Mouse (Mus musculus) forebrain, embryonic 11.5 days (tissue): ENCODE results near the gene Frmd4a. TPM values are rescaled to one million over a fixed set of nuclear protein-coding genes. Genes with fewer than 3 reads are reported as not detected.

Experiments used
- ATAC-seq: fragments of 200-750 bp; cut with Nextera tagmentation; replicated peaks from 2 replicates; pipeline ENCODE4 v1.8.0; 2017; ENCODE audit warnings: moderate TSS enrichment; ENCODE audit not compliant: low FRiP score
- DNase-seq: peaks from one replicate; pipeline ENCODE4 v3.0.0-alpha.2; 2017; ENCODE audit warnings: low spot score
- H3K27ac ChIP-seq: fragments of 300-500 bp; sonication (generic); 2 replicates; pipeline ENCODE4 v1.5.1; 2014; ENCODE audit warnings: low read depth, low read length
- H3K27me3 ChIP-seq: fragments of 300-500 bp; sonication (generic); 2 replicates; pipeline ENCODE4 v1.6.1; 2014; ENCODE audit warnings: mild to moderate bottlenecking, low read length, mixed read lengths; ENCODE audit not compliant: control insufficient read depth, insufficient read depth
- H3K36me3 ChIP-seq: fragments of 300-500 bp; sonication (generic); 2 replicates; pipeline ENCODE4 v1.6.1; 2014; ENCODE audit warnings: mild to moderate bottlenecking, low read length, moderate library complexity, mixed read lengths; ENCODE audit not compliant: control insufficient read depth, insufficient read depth
- H3K4me1 ChIP-seq: fragments of 300-500 bp; sonication (generic); replicated peaks from 2 replicates; pipeline ENCODE4 v1.6.1; 2014; ENCODE audit warnings: low read length, mixed read lengths; ENCODE audit not compliant: control insufficient read depth, insufficient read depth
- H3K4me2 ChIP-seq: fragments of 300-500 bp; sonication (generic); 2 replicates; pipeline ENCODE4 v1.6.1; 2014; ENCODE audit warnings: low read depth, mild to moderate bottlenecking, low read length, moderate library complexity, mixed read lengths; ENCODE audit not compliant: severe bottlenecking
- H3K4me3 ChIP-seq: fragments of 300-500 bp; sonication (generic); 2 replicates; pipeline ENCODE4 v1.5.1; 2014; ENCODE audit warnings: low read depth, low read length
- H3K9ac ChIP-seq: fragments of 300-500 bp; sonication (generic); 2 replicates; pipeline ENCODE4 v1.6.1; 2014; ENCODE audit warnings: low read length
- H3K9me3 ChIP-seq: fragments of 300-500 bp; sonication (generic); 2 replicates; pipeline ENCODE4 v1.6.1; 2016; ENCODE audit warnings: low read length, mixed read lengths; ENCODE audit not compliant: control insufficient read depth
- WGBS: fragments of 180-500 bp; shearing (Covaris S2); extraction: QIAGEN DNeasy Blood & Tissue Kit; methylation state at CpG from one replicate; pipeline ENCODE4 v1.1.7; 2014; 5-methylcytosine and 5-hydroxymethylcytosine counted together
- polyA plus RNA-seq: library from polyadenylated mRNA; unstranded; fragments of >200 nt; fragmentation: Nextera tagmentation; extraction: Ambion mirVana; gene quantifications from 2 replicates; pipeline ENCODE4 v1.2.1, GENCODE M21; 2014

Frmd4a gene
- polyA plus RNA-seq, 1 experiment from 2014 or later, result 50.3 TPM

- Histone ChIP-seq H3K27ac (no peak overlapping the region), H3K9me3 (no peaks in the 10 kb centered on the region)
Measured at GRCm38 (mm10) chr2:4101370-4101769, 83.9 kb downstream of the Frmd4a start.

GRCm38 (mm10) chr2:4113303-4113920, 95.9 kb downstream of the Frmd4a start:
- H3K4me3 ChIP-seq, result no peak overlapping the region
- no peaks in the 10 kb centered on the region for H3K36me3 ChIP-seq
- H3K9me3 ChIP-seq, result no peaks in the 10 kb centered on the region
- WGBS, result 58% methylated on average over 7 of the region's 7 CpGs
- H3K9ac ChIP-seq, result no peak overlapping the region
- DNase-seq (no peak), ATAC-seq (peak; percentile 30; the same call in 1 of the 2 replicates)
- no peaks in the 10 kb centered on the region; the same call in 1 of the 2 replicates for H3K4me1 ChIP-seq
- no peak overlapping the region for H3K4me2 ChIP-seq
- H3K27ac ChIP-seq, result no peak overlapping the region
- H3K27me3 ChIP-seq, result no peaks in the 10 kb centered on the region

More at GRCm38 (mm10) chr2:4101370-4101769, 83.9 kb downstream of the Frmd4a start:
- Histone ChIP-seq H3K4me3 (no peak overlapping the region), H3K4me2 (no peak overlapping the region), H3K9ac (no peak overlapping the region), H3K36me3 (no peaks in the 10 kb centered on the region), H3K27me3 (0 out of 2 replicates have a peak, but pooled peaks cover 6% of the 10 kb centered on the region), H3K4me1 (no peaks in the 10 kb centered on the region; the same call in 1 of the 2 replicates)
- DNase-seq (no peak), ATAC-seq (no peak)
- WGBS, result 85% methylated on average over 2 of the region's 2 CpGs

DNA sequence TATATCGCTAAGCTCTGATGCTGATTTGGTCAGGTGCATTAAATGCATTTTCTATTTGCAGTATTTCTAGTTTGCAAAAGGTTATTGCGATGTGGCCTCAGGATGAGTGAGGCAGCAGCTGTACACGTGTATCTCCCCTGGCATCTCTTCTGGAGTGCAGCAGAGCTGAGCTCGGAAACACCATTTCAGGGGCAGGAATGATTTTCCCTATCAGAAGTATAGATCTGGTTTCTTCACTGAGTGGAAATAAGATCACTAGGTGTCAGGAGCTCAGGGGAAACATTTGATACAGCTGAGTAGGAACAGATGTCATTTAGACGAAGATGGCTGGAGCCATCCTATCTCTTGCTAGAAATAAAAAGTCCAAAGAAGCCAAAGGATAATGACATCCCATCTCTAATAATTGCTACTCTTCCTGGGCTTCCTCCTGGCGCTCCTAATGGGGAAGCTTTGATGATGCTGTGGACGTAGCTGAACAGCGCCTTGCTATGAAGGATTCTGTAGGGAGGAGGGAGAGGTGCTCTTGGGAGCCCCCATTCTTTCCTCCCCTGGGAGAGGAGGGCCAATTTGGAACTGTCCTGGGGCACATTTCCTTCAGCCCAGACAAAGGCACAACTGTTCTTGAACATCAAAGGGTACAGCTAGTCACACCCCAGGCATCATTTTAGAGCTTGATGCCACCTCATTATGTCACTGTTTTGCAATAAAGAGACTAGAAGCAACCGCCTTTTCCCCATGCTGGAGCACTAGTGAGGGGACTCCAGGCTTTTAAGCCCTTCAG, 102.4 kb downstream of the Frmd4a start:
- H3K9ac ChIP-seq, result no peak overlapping the region
- no peaks in the 10 kb centered on the region for H3K9me3 ChIP-seq
- no peaks in the 10 kb centered on the region for H3K4me1 ChIP-seq
- DNase-seq (peak; percentile 67), ATAC-seq (peak; percentile 86)
- no peak overlapping the region for H3K4me2 ChIP-seq
- no peaks in the 10 kb centered on the region for H3K27me3 ChIP-seq
- no peaks in the 10 kb centered on the region for H3K36me3 ChIP-seq
- no peak overlapping the region for H3K27ac ChIP-seq
- no peak overlapping the region for H3K4me3 ChIP-seq
- WGBS, result 53% methylated on average over 9 of the region's 9 CpGs

GRCm38 (mm10) chr2:4131216-4131615, 113.7 kb downstream of the Frmd4a start:
- H3K36me3 ChIP-seq, result no peaks in the 10 kb centered on the region
- H3K9ac ChIP-seq, result no peak overlapping the region
- H3K4me3 ChIP-seq, result no peak overlapping the region
- no peak overlapping the region for H3K4me2 ChIP-seq
- no peak for ATAC-seq
- H3K27me3 ChIP-seq, result no peaks in the 10 kb centered on the region
- H3K27ac ChIP-seq, result no peak overlapping the region
- no peaks in the 10 kb centered on the region for H3K4me1 ChIP-seq
- no peaks in the 10 kb centered on the region for H3K9me3 ChIP-seq
- WGBS, result 93% methylated on average over 4 of the region's 4 CpGs
- DNase-seq, result no peak

GRCm38 (mm10) chr2:4137493-4137892, 120.0 kb downstream of the Frmd4a start:
- no peak overlapping the region for H3K4me3 ChIP-seq
- H3K27me3 ChIP-seq, result no peaks in the 10 kb centered on the region
- no peaks in the 10 kb centered on the region for H3K9me3 ChIP-seq
- ATAC-seq, result no peak
- no peak for DNase-seq
- no peak overlapping the region for H3K27ac ChIP-seq
- no peaks in the 10 kb centered on the region; the same call in 1 of the 2 replicates for H3K4me1 ChIP-seq
- H3K9ac ChIP-seq, result no peak overlapping the region
- WGBS, result 92% methylated on average over 3 of the region's 3 CpGs
- no peaks in the 10 kb centered on the region for H3K36me3 ChIP-seq
- H3K4me2 ChIP-seq, result no peak overlapping the region

DNA sequence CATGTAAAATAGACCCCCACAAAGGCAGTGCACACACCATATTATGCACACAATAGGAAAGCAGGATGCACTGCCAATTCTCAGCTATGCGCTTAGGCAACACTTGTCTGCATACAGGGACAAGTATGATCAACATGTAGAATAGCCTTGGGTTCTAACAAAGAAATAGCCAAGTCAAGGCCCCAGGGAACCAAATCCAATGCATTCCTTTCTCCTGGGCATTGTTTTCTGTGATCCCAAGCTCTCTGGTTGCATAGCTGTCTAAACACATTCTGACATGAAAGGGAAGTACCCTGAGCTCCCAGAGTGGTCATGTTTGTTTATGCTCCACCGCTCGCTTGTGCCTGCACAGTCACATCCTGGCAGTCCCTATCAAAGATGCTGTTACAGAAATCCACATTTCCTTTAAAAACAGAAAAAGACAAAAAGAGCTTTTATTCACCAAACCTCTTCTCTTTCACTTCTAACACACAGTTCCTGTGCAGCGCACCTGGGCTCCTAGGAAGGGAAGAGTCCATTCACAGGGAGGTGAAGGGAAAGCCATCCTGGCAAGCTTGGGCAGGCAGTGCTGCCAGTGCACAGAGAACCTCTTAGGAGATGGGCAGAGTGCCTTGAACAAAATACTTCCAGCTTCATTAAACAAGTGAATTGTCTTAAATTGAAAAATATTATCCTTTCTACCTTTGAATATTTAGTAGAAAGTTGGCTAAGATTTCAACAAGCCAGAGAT, 124.9 kb downstream of the Frmd4a start:
- WGBS, result 50% methylated on average over 4 of the region's 4 CpGs

DNA sequence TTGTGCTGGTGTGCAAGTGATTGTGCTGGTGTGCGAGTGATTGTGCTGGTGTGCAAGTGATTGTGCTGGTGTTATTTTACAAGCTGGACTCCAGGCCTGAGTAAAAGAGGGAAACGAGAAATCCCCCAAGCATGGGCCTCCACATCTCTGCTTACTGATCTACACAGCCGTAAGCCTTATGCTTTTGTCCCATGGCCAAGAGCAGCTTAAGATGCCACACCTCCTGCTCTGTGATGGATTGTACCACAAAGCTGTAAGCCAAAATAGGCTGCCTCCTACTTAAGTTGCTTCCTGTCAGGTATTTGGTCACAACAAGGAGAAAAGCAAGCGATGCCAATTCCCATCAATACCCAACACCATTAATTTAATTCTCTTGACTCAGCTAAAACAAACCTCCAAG, 126.9 kb downstream of the Frmd4a start:
- H3K4me1 ChIP-seq, result no peaks in the 10 kb centered on the region
- no peak overlapping the region for H3K4me3 ChIP-seq
- no peaks in the 10 kb centered on the region for H3K27me3 ChIP-seq
- no peak overlapping the region for H3K27ac ChIP-seq
- ATAC-seq (no peak), DNase-seq (no peak)
- no peak overlapping the region for H3K4me2 ChIP-seq
- WGBS, result 84% methylated on average over 4 of the region's 4 CpGs
- no peaks in the 10 kb centered on the region for H3K9me3 ChIP-seq
- no peaks in the 10 kb centered on the region for H3K36me3 ChIP-seq
- H3K9ac ChIP-seq, result no peak overlapping the region

More for the DNA sequence above, 124.9 kb downstream of the Frmd4a start:
- no peak for ATAC-seq
- no peak for DNase-seq
- Histone ChIP-seq H3K27ac (no peak overlapping the region), H3K4me3 (no peak overlapping the region), H3K4me1 (no peaks in the 10 kb centered on the region; the same call in 1 of the 2 replicates), H3K9me3 (no peaks in the 10 kb centered on the region), H3K9ac (no peak overlapping the region), H3K27me3 (no peaks in the 10 kb centered on the region), H3K4me2 (no peak overlapping the region), H3K36me3 (no peaks in the 10 kb centered on the region)

- H3K4me3 ChIP-seq, result peak overlapping the region; percentile 36
- peak; percentile 65 for DNase-seq
- peak overlapping the region; percentile 68 for H3K4me2 ChIP-seq
- H3K9me3 ChIP-seq, result no peaks in the 10 kb centered on the region
- peak overlapping the region; percentile 56 for H3K9ac ChIP-seq
- peak overlapping the region; percentile 62 for H3K27ac ChIP-seq
- WGBS, result 2% methylated on average over 14 of the region's 14 CpGs
- H3K27me3 ChIP-seq, result no peaks in the 10 kb centered on the region; the same call in 1 of the 2 replicates
- H3K4me1 ChIP-seq, result peaks cover 9% of the 10 kb centered on the region; the same call in 1 of the 2 replicates
- H3K36me3 ChIP-seq, result no peaks in the 10 kb centered on the region
- peak; percentile 42 for ATAC-seq
Measured at GRCm38 (mm10) chr2:4152521-4153040, 135.1 kb downstream of the Frmd4a start.
